Mouse (Mus musculus): Measurements from ENCODE around the gene Prom2. TPM values are rescaled to one million over a fixed set of nuclear protein-coding genes. Genes with fewer than 3 reads are reported as not detected.

Prom2 gene
- not detected in 2 replicates for polyA plus RNA-seq (2012; rRNA removed)

DNA sequence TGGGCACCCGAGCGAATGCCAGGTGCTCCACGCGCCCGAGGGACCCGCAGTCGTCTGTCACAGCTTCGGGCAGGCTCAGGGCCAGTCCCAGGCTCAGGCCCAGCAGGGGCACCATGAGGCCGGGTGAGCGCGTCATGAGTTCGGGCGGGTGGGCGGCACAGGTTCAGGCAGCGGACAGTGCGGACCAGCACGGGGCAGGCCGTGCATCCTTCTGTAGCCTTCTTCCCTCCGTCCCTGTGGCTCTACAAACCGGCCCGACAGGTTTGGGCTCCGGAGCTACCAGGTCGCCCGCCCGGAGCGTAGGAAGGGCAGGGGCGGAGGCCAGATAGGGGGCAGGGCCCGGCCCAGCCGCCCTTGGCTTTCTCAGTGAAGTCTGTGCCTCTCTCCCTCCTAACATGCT lies at the start of gene Prom2:
Gene Prom2 (minus strand): TSS at position 283 of the 400 bp plus-strand sequence.

DNA sequence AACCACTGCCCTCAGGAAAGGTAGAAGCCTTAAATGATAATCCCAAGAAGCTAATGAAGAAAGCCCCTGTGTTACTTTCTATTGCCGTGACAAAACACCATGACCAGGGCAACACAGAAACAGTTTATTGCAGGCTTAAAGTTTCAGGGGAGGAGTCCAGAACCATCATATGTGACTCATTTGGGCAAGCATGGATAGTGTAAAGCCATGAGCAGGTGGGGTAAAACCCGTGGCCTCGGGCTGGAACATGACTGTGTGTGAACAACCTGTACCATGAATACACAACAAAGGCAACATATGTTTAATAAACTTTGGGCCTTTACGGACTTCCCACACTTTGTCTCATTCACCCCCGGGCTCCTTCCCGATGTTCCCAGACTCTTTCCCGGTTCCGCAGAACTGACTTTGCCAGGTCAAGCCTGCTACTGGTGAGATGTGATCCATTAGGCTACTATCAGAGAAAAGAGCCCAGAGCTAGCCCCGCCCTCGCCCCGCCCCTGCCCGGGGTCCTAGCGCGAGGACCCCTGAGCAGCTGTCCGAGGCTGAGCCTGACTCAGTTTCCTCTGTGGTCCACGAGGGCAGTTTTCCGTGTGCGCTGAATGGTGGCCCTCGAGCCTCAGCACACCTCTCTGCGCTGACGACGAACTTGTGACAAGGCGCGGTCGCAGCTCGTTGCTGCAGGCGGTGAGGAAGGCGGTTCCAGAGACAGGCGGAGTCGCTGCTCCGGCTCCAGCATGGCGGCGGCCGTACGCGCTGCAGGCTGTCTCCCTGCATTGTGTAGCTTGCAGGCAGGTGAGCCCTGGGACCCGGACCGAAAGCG lies 45.6 kb upstream of the Prom2 start, which contains the start of the genes Zfp661 and Mrps5:
Gene Zfp661 (minus strand): TSS at position 401 of the 820 bp plus-strand sequence.
Gene Mrps5 (plus strand): TSS at position 529 of the 820 bp plus-strand sequence.

DNA sequence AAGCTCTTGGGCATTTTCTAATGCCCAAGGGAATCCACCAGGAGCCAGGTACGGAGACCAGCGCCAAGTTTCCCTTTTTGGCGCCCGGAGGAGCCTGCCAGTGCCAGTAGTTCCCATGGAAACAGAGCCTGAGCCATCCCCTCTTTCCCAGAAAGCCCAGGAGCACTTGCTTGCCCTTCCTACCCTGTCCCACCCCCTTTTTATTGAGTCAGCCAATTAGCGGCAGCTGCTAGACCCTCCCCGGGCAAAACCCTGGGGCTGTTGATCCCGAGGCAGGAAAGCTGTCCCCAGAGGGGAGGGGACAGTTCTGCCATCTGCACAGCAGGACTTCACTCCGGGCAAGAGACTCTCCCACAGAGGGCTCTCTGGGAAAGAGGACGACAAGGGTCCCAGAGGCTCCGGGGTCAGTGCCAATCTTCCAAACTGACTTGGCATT lies 19.2 kb downstream of the Prom2 start, which contains the start of gene Kcnip3:
Gene Kcnip3 (minus strand): TSS at position 89 of the 436 bp plus-strand sequence.

Other genes starting within 250 kb of the Prom2 start
- gene Dusp2, start 205.3 kb downstream of the Prom2 start, polyA plus RNA-seq (2012; rRNA removed) = 3.8 and 4.8 TPM in 2 replicates
- gene Astl, start 202.8 kb downstream of the Prom2 start, polyA plus RNA-seq (2012; rRNA removed) = not detected in 2 replicates
- gene Adra2b, start 178.3 kb downstream of the Prom2 start, polyA plus RNA-seq (2012; rRNA removed) = 3.1 and 3.7 TPM in 2 replicates
- gene Gpat2, start 116.3 kb downstream of the Prom2 start, polyA plus RNA-seq (2012; rRNA removed) = 0.60 and 0.61 TPM in 2 replicates
- 9.2 and 9.7 TPM in 2 replicates for gene Fahd2a, start 96.9 kb downstream of the Prom2 start, polyA plus RNA-seq (2012; rRNA removed)
- 0.50 and 0.65 TPM in 2 replicates for gene Kcnip3, start 19.4 kb downstream of the Prom2 start, polyA plus RNA-seq (2012; rRNA removed)
- 2.0 and 2.1 TPM in 2 replicates for gene Zfp661, start 45.6 kb upstream of the Prom2 start, polyA plus RNA-seq (2012; rRNA removed)
- 47.2 and 49.9 TPM in 2 replicates for gene Mrps5, start 45.8 kb upstream of the Prom2 start, polyA plus RNA-seq (2012; rRNA removed)
- 0.03 and 0.10 TPM in 2 replicates for gene Mal, start 115.2 kb upstream of the Prom2 start, polyA plus RNA-seq (2012; rRNA removed)
- gene Mall, start 188.5 kb upstream of the Prom2 start, polyA plus RNA-seq (2012; rRNA removed) = 0.07 and 0.14 TPM in 2 replicates
- 2.5 and 2.9 TPM in 2 replicates for gene Nphp1, start 247.4 kb upstream of the Prom2 start, polyA plus RNA-seq (2012; rRNA removed)

Data from liver, embryonic 18 days (tissue).